Mouse (Mus musculus) heart, postnatal 0 days (tissue): Measurements from ENCODE around the gene Sez6. TPM values are rescaled to one million over a fixed set of nuclear protein-coding genes. Genes with fewer than 3 reads are reported as not detected.

Source experiments
- ATAC-seq: fragments of 200-750 bp; cut with Nextera tagmentation; 2 replicates; pipeline ENCODE4 v1.8.0; 2017; ENCODE audit warnings: low read depth, moderate number of reproducible peaks, moderate library complexity; ENCODE audit not compliant: insufficient read depth
- DNase-seq: peaks from one replicate; pipeline ENCODE4 v3.0.0-alpha.2; 2016; ENCODE audit warnings: low spot score
- H3K27ac ChIP-seq: fragments of 300-500 bp; sonication (generic); 2 replicates; pipeline ENCODE4 v1.5.1; 2014; ENCODE audit warnings: low read depth, mild to moderate bottlenecking
- H3K27me3 ChIP-seq: fragments of 300-500 bp; sonication (generic); 2 replicates; pipeline ENCODE4 v1.6.1; 2014; ENCODE audit warnings: low read length, mixed read lengths; ENCODE audit not compliant: control insufficient read depth, insufficient read depth
- H3K36me3 ChIP-seq: fragments of 300-500 bp; sonication (generic); replicated peaks from 2 replicates; pipeline ENCODE4 v1.6.1; 2014; ENCODE audit warnings: low read length, mixed read lengths; ENCODE audit not compliant: control insufficient read depth, insufficient read depth
- H3K4me1 ChIP-seq: fragments of 300-500 bp; sonication (generic); 2 replicates; pipeline ENCODE4 v1.6.1; 2014; ENCODE audit warnings: antibody characterized with exemption; ENCODE audit not compliant: control insufficient read depth, insufficient read depth
- H3K4me2 ChIP-seq: fragments of 300-500 bp; sonication (generic); 2 replicates; pipeline ENCODE4 v1.6.1; 2014; ENCODE audit warnings: low read depth, mild to moderate bottlenecking, low read length, moderate library complexity
- H3K4me3 ChIP-seq: fragments of 300-500 bp; sonication (generic); 2 replicates; pipeline ENCODE4 v1.5.1; 2014; ENCODE audit warnings: low read depth, low read length
- H3K9ac ChIP-seq: fragments of 300-500 bp; sonication (generic); replicated peaks from 2 replicates; pipeline ENCODE4 v1.6.1; 2014; ENCODE audit warnings: low read depth, low read length, mixed read lengths
- H3K9me3 ChIP-seq: fragments of 300-500 bp; sonication (generic); replicated peaks from 2 replicates; pipeline ENCODE4 v1.6.1; 2016; ENCODE audit warnings: low read length; ENCODE audit not compliant: control insufficient read depth
- CTCF ChIP-seq: IDR thresholded peaks from 2 replicates; pipeline ENCODE4 v1.5.1; 2016; ENCODE audit warnings: antibody characterized with exemption, control low read depth, low read depth
- EP300 ChIP-seq: IDR thresholded peaks from 2 replicates; pipeline ENCODE4 v1.6.1; 2016; ENCODE audit warnings: antibody characterized with exemption, low read depth
- WGBS: fragments of 180-500 bp; shearing (Covaris S2); extraction: QIAGEN DNeasy Blood & Tissue Kit; methylation state at CpG from one replicate; pipeline ENCODE4 v1.1.7; 2014; 5-methylcytosine and 5-hydroxymethylcytosine counted together
- polyA plus RNA-seq: library from polyadenylated mRNA; unstranded; fragments of >200 nt; fragmentation: Nextera tagmentation; extraction: Ambion mirVana; gene quantifications from 2 replicates; pipeline ENCODE4 v1.2.1, GENCODE M21; 2015
- total RNA-seq: library from RNA; depleted of rRNA; stranded (reverse); fragments of >200 nt; gene quantifications from 2 replicates; pipeline ENCODE4 v1.2.3, GENCODE M21; 2014; ENCODE audit warnings: low replicate concordance

The Sez6 gene
- total and polyA plus RNA-seq, 2 experiments from 2014 or later = not detected

GRCm38 (mm10) chr11:77953671-77954070 is 23.1 kb downstream of the Sez6 start:
- DNase-seq (no peak), ATAC-seq (no peak)
- Histone ChIP-seq H3K4me3 (no peak overlapping the region), H3K9ac (no peak overlapping the region), H3K4me2 (no peak overlapping the region), H3K27me3 (peaks cover 38% of the 10 kb centered on the region), H3K9me3 (no peaks in the 10 kb centered on the region), H3K27ac (no peak overlapping the region), H3K4me1 (no peaks in the 10 kb centered on the region), H3K36me3 (no peaks in the 10 kb centered on the region)
- 29% methylated on average over 9 of the region's 9 CpGs for WGBS
- TF ChIP-seq EP300 = no peak
- peak; percentile 57 for TF ChIP-seq CTCF

- Histone ChIP-seq H3K36me3 (no peaks in the 10 kb centered on the region), H3K4me1 (no peaks in the 10 kb centered on the region), H3K4me3 (no peak overlapping the region), H3K4me2 (no peak overlapping the region), H3K9ac (no peak overlapping the region), H3K9me3 (no peaks in the 10 kb centered on the region), H3K27ac (no peak overlapping the region), H3K27me3 (peaks cover 21% of the 10 kb centered on the region)
- TF ChIP-seq CTCF = no peak
- no peak for TF ChIP-seq EP300
- 45% methylated on average over 3 of the region's 3 CpGs for WGBS
- no peak for ATAC-seq
- DNase-seq = no peak
These were observed 25.8 kb downstream of the Sez6 start for GRCm38 (mm10) chr11:77956428-77956827.

GRCm38 (mm10) chr11:77958268-77958667 is 27.7 kb downstream of the Sez6 start:
- Histone ChIP-seq H3K4me1 (no peaks in the 10 kb centered on the region), H3K36me3 (no peaks in the 10 kb centered on the region), H3K4me2 (no peak overlapping the region), H3K9ac (no peak overlapping the region), H3K9me3 (no peaks in the 10 kb centered on the region), H3K27me3 (peaks cover 20% of the 10 kb centered on the region), H3K4me3 (no peak overlapping the region), H3K27ac (no peak overlapping the region)
- 77% methylated on average over 2 of the region's 2 CpGs for WGBS
- DNase-seq (no peak), ATAC-seq (no peak)
- TF ChIP-seq EP300 = no peak
- no peak for TF ChIP-seq CTCF

GRCm38 (mm10) chr11:77958932-77959331 is 28.3 kb downstream of the Sez6 start:
- Histone ChIP-seq H3K9me3 (no peaks in the 10 kb centered on the region), H3K27ac (no peak overlapping the region), H3K4me3 (no peak overlapping the region), H3K4me1 (no peaks in the 10 kb centered on the region), H3K27me3 (peaks cover 15% of the 10 kb centered on the region), H3K4me2 (no peak overlapping the region), H3K36me3 (no peaks in the 10 kb centered on the region), H3K9ac (no peak overlapping the region)
- ATAC-seq = no peak
- no peak for DNase-seq
- TF ChIP-seq EP300 (no peak), CTCF (no peak)
- 51% methylated on average over 9 of the region's 9 CpGs for WGBS

GRCm38 (mm10) chr11:77960199-77960598 is 29.6 kb downstream of the Sez6 start:
- WGBS = 60% methylated on average over 9 of the region's 9 CpGs
- no peak overlapping the region for H3K4me3 ChIP-seq
- H3K27me3 ChIP-seq = peaks cover 12% of the 10 kb centered on the region
- TF ChIP-seq CTCF (no peak), EP300 (no peak)
- H3K4me1 ChIP-seq = no peaks in the 10 kb centered on the region
- ATAC-seq = no peak
- H3K36me3 ChIP-seq = no peaks in the 10 kb centered on the region
- no peaks in the 10 kb centered on the region for H3K9me3 ChIP-seq
- H3K27ac ChIP-seq = no peak overlapping the region
- DNase-seq = no peak
- H3K4me2 ChIP-seq = no peak overlapping the region
- H3K9ac ChIP-seq = no peak overlapping the region

- Histone ChIP-seq H3K4me2 (no peak overlapping the region), H3K27me3 (peaks cover 12% of the 10 kb centered on the region), H3K9ac (no peak overlapping the region), H3K4me3 (no peak overlapping the region), H3K27ac (no peak overlapping the region), H3K9me3 (no peaks in the 10 kb centered on the region), H3K4me1 (no peaks in the 10 kb centered on the region), H3K36me3 (no peaks in the 10 kb centered on the region)
- ATAC-seq (no peak), DNase-seq (no peak)
- no peak for TF ChIP-seq EP300
- no peak for TF ChIP-seq CTCF
- WGBS = 36% methylated on average over 5 of the region's 5 CpGs
These were observed 30.3 kb downstream of the Sez6 start for GRCm38 (mm10) chr11:77960898-77961297.
